Mouse (Mus musculus) forebrain, postnatal 0 days (tissue): ENCODE results near the gene Dpep2nb. TPM values are rescaled to one million over a fixed set of nuclear protein-coding genes. Genes with fewer than 3 reads are reported as not detected.
A peak's percentile ranks its signal among the peaks of the same experiment; 100 is the strongest.

Experiments
- ATAC-seq: fragments of 200-750 bp; cut with Nextera tagmentation; 2 replicates; pipeline ENCODE4 v1.8.0; 2017; ENCODE audit warnings: mild to moderate bottlenecking, moderate library complexity
- DNase-seq: peaks from one replicate; pipeline ENCODE4 v3.0.0-alpha.2; 2015
- H3K27ac ChIP-seq: fragments of 300-500 bp; sonication (generic); 2 replicates; pipeline ENCODE4 v1.5.1; 2014; ENCODE audit warnings: low read depth, mild to moderate bottlenecking, antibody characterized with exemption, low read length, moderate library complexity, mixed read lengths
- H3K27me3 ChIP-seq: fragments of 300-500 bp; sonication (generic); 2 replicates; pipeline ENCODE4 v1.6.1; 2014; ENCODE audit warnings: mild to moderate bottlenecking, low read length, mixed read lengths; ENCODE audit not compliant: insufficient read depth
- H3K36me3 ChIP-seq: fragments of 300-500 bp; sonication (generic); 2 replicates; pipeline ENCODE4 v1.6.1; 2014; ENCODE audit warnings: mild to moderate bottlenecking, moderate library complexity; ENCODE audit not compliant: insufficient read depth
- H3K4me1 ChIP-seq: fragments of 300-500 bp; sonication (generic); 2 replicates; pipeline ENCODE4 v1.6.1; 2014; ENCODE audit warnings: antibody characterized with exemption; ENCODE audit not compliant: insufficient read depth
- H3K4me2 ChIP-seq: fragments of 300-500 bp; sonication (generic); 2 replicates; pipeline ENCODE4 v1.6.1; 2014; ENCODE audit warnings: low read depth, mild to moderate bottlenecking, moderate library complexity
- H3K4me3 ChIP-seq: fragments of 300-500 bp; sonication (generic); 2 replicates; pipeline ENCODE4 v1.5.1; 2014; ENCODE audit warnings: low read depth, low read length, mixed read lengths
- H3K9ac ChIP-seq: fragments of 300-500 bp; sonication (generic); 2 replicates; pipeline ENCODE4 v1.6.1; 2014; ENCODE audit warnings: mild to moderate bottlenecking
- H3K9me3 ChIP-seq: fragments of 300-500 bp; sonication (generic); 2 replicates; pipeline ENCODE4 v1.6.1; 2016; ENCODE audit warnings: low read length
- CTCF ChIP-seq: sonication (generic); IDR thresholded peaks from 2 replicates; pipeline ENCODE4 v1.5.1; 2016; ENCODE audit warnings: antibody characterized with exemption, control low read depth, low read depth
- WGBS: fragments of 180-500 bp; shearing (Covaris S2); extraction: QIAGEN DNeasy Blood & Tissue Kit; methylation state at CpG from one replicate; pipeline ENCODE4 v1.1.7; 2014; 5-methylcytosine and 5-hydroxymethylcytosine counted together
- polyA plus RNA-seq: library from polyadenylated mRNA; unstranded; fragments of >200 nt; fragmentation: Nextera tagmentation; extraction: Ambion mirVana; gene quantifications from 2 replicates; pipeline ENCODE4 v1.2.1, GENCODE M21; 2015
- total RNA-seq: library from RNA; depleted of rRNA; stranded (reverse); fragments of >200 nt; gene quantifications from 2 replicates; pipeline ENCODE4 v1.2.3, GENCODE M21; 2014

Gene Dpep2nb
- total and polyA plus RNA-seq, 2 experiments from 2014 or later: not detected

DNA sequence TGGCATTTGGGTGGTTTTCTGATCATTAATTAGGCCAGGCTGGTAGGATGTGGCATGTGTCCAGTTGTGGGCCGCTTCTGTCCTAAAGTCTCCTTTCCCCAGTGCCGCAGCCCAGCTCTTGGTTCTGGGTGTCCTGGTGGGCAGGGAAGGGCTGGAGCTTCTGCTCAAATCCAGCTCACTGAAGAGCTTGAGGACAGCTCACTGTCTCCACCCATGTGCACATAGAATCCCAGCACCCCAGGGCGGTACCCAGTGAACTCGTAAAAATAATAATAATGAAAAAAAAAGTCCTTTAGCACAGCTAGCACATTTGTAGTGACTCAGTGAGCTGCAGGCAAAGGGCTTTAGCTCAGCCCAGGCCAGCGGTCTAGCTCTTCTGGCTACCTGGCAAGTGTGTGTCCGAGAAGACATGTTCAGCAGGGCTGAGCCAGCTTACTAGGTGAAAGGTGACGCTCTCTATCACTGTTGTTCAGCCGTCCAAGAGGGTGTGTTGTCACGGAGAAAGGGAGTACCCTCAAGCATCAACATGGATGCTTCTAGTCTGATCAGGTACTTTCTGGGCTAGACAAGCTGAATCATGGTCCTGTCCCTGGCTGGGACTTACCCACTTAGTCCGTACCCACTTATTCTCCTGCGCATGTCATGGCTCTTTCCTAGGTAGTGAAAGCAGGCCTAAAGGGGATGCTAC is 41.2 kb upstream of the Dpep2nb start:
- DNase-seq (no peak), ATAC-seq (no peak)
- WGBS: 92% methylated on average over 11 of the region's 11 CpGs
- Histone ChIP-seq H3K9ac (no peak overlapping the region), H3K9me3 (no peaks in the 10 kb centered on the region), H3K36me3 (peaks cover 23% of the 10 kb centered on the region), H3K4me1 (no peaks in the 10 kb centered on the region), H3K4me3 (no peak overlapping the region), H3K27me3 (no peaks in the 10 kb centered on the region), H3K4me2 (no peak overlapping the region), H3K27ac (no peak overlapping the region)
- TF ChIP-seq CTCF: no peak

DNA sequence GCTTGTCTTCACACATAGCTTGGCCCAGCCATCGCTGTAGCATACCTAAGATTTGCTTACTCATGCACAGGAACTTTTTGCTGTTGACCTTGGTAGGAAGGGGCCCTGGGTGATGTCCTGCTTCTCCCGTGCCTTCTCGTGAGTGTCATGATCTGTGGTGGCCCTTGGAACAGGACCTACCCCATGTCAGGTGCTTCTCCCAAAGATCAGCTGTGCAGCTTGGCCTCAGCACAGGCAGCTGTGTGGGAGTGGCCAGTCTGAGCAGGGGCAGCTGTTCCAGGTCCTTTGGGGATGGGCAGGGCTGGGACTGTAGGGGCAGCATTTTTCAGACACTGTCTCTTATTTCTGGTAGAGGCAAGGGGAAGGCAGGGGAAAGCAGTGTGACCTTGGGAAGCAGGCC is 38.4 kb upstream of the Dpep2nb start:
- H3K27ac ChIP-seq: no peak overlapping the region
- no peaks in the 10 kb centered on the region for H3K9me3 ChIP-seq
- no peaks in the 10 kb centered on the region for H3K4me1 ChIP-seq
- ATAC-seq: no peak
- H3K27me3 ChIP-seq: no peaks in the 10 kb centered on the region
- H3K4me2 ChIP-seq: no peak overlapping the region
- 89% methylated on average over 3 of the region's 3 CpGs for WGBS
- no peak overlapping the region for H3K4me3 ChIP-seq
- no peak overlapping the region for H3K9ac ChIP-seq
- no peak for DNase-seq
- TF ChIP-seq CTCF: no peak
- peaks cover 20% of the 10 kb centered on the region for H3K36me3 ChIP-seq

DNA sequence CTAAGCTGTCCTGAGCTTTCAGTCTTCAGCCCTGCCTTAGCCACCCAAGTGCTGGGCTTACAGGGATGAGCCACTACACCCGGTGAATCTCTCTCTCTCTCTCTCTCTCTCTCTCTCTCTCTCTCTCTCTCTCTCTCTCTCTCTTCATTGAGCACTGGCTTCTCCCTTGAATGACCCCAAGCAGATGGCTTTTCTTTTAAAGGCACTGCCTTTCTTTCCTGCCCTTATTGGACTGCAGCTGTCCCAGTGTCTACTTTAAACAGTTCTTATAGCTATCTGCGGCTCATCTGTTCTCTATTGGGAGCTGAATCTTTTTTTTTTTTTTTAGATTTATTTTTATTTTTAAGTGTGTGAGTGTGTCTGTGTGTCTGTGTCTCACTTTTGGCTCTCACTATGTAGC is 37.3 kb upstream of the Dpep2nb start:
- ATAC-seq: no peak
- Histone ChIP-seq H3K27me3 (no peaks in the 10 kb centered on the region), H3K9ac (no peak overlapping the region), H3K9me3 (no peaks in the 10 kb centered on the region), H3K27ac (no peak overlapping the region), H3K4me2 (no peak overlapping the region), H3K36me3 (peaks cover 22% of the 10 kb centered on the region), H3K4me1 (no peaks in the 10 kb centered on the region), H3K4me3 (no peak overlapping the region)
- 81% methylated on average over 2 of the region's 2 CpGs for WGBS
- TF ChIP-seq CTCF: no peak
- DNase-seq: no peak

DNA sequence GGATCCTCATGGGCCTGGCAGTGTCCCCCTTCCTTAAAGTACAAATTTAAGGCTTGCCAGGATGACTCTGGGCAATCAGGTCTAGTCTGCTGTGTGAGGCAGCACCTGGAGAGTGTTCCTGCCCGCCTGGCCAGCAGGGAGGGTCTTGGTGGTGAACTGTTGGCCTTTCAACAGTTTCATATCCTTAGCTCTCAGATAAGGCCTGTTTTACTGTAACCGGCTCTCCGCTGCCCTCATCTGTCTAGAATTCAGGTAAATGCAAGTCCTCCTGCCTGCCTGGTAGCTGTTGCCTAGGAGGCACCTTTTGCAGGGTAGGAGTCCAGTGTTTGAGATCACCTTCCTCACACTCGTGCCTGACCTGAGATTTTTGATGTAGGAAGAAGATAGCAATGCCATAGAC is 34.4 kb upstream of the Dpep2nb start:
- TF ChIP-seq CTCF: no peak
- no peaks in the 10 kb centered on the region for H3K9me3 ChIP-seq
- DNase-seq (no peak), ATAC-seq (no peak)
- no peak overlapping the region for H3K4me2 ChIP-seq
- no peak overlapping the region for H3K9ac ChIP-seq
- no peak overlapping the region for H3K4me3 ChIP-seq
- peaks cover 20% of the 10 kb centered on the region for H3K36me3 ChIP-seq
- H3K27me3 ChIP-seq: no peaks in the 10 kb centered on the region
- H3K4me1 ChIP-seq: no peaks in the 10 kb centered on the region
- 82% methylated on average over 4 of the region's 4 CpGs for WGBS
- H3K27ac ChIP-seq: no peak overlapping the region

DNA sequence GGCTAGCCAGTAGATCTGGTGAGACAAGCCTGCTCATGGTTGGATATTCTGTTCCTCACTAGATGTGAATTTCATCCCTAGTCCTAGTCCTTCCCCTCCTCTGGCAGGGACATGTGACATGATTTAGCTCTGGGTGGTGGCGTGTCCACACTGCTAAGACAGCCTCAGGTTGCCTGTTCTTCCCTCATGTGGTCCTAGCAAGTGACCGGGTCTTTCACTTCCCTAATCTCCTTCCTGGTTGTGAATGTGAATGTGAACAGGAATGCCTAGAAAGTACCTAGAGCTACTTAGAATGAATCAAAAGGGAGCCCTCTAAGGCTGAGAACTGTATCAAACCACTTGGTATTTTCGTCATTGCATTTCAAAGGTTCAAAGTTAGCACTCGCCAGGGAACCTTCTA is 33.8 kb upstream of the Dpep2nb start:
- Histone ChIP-seq H3K4me1 (no peaks in the 10 kb centered on the region), H3K36me3 (peaks cover 15% of the 10 kb centered on the region), H3K9ac (no peak overlapping the region), H3K4me3 (no peak overlapping the region), H3K27ac (no peak overlapping the region), H3K27me3 (no peaks in the 10 kb centered on the region), H3K9me3 (no peaks in the 10 kb centered on the region), H3K4me2 (no peak overlapping the region)
- no peak for TF ChIP-seq CTCF
- WGBS: 83% methylated on average over 4 of the region's 4 CpGs
- DNase-seq (no peak), ATAC-seq (no peak)

DNA sequence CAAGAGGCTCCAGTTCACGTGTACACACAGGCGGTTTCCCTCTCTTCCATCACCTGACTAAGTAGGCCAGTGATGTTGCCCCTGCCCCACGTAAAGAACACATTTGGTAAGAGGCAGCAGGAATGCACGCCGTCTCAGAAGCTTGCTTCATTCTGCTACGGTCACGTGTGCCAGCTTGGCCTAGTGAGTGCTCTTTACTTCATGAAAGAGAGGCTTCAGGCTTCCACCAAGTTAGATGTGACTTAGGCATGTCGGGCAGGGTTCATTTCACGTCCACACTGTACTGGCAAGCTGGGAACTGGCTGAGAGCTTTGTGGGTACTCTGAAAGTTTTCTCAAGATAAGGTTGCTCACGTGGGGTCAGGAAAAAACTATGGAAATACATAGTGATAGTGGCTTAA is 32.9 kb upstream of the Dpep2nb start:
- no peak for ATAC-seq
- peaks cover 15% of the 10 kb centered on the region for H3K36me3 ChIP-seq
- WGBS: 91% methylated on average over 10 of the region's 10 CpGs
- H3K4me1 ChIP-seq: no peaks in the 10 kb centered on the region
- no peak overlapping the region for H3K9ac ChIP-seq
- DNase-seq: no peak
- H3K27ac ChIP-seq: no peak overlapping the region
- no peak overlapping the region for H3K4me2 ChIP-seq
- no peak for TF ChIP-seq CTCF
- H3K27me3 ChIP-seq: no peaks in the 10 kb centered on the region
- H3K9me3 ChIP-seq: no peaks in the 10 kb centered on the region
- no peak overlapping the region for H3K4me3 ChIP-seq

DNA sequence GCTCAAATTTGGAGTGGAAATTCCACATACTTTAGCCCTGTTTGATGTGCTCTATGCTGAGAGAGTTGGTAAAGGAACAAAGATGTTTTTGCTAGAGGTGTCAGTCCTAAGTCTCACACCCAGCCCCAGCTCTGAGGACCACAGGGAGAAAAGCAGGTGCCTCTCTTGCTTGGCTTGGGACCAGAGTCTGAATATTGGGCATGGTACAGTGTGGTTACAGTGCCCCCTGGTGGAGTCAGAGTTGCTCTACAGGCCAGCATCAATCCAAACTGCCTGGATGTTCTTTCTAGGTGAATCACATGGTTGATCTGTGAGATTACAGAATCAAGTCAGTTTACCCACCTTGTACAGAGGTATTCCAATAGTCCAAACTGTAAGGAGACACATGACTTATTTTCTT is 16.7 kb upstream of the Dpep2nb start:
- H3K9ac ChIP-seq: no peak overlapping the region
- H3K27ac ChIP-seq: no peak overlapping the region
- no peak overlapping the region for H3K4me2 ChIP-seq
- peak; percentile 95 for TF ChIP-seq CTCF
- H3K9me3 ChIP-seq: no peaks in the 10 kb centered on the region
- no peak overlapping the region for H3K4me3 ChIP-seq
- ATAC-seq: peak; percentile 71
- DNase-seq: peak; percentile 89
- no peaks in the 10 kb centered on the region for H3K4me1 ChIP-seq
- H3K36me3 ChIP-seq: peaks cover 25% of the 10 kb centered on the region
- no peaks in the 10 kb centered on the region for H3K27me3 ChIP-seq

DNA sequence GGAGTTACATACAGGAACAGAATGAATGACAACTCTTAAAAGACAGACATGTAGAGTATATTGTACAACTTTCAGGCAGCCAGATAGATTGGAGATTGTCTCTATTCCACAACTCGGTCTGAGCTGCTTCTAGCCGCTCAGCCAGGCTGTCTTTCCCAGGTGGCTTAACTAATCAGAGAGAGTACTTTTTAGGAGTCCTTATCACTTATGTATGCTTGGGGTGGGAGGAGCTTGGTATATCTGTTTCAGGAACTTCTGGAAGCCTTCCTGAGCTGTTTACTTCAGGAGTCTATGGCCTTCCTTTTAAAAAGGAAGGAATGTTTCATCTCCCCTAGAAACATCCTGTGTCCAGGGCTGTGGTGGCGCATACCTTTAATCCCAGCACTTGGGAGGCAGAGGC is 12.3 kb upstream of the Dpep2nb start:
- Histone ChIP-seq H3K36me3 (peaks cover 16% of the 10 kb centered on the region), H3K4me2 (no peak overlapping the region), H3K27me3 (no peaks in the 10 kb centered on the region), H3K4me3 (no peak overlapping the region), H3K4me1 (no peaks in the 10 kb centered on the region), H3K27ac (no peak overlapping the region), H3K9ac (no peak overlapping the region), H3K9me3 (no peaks in the 10 kb centered on the region)
- no peak for ATAC-seq
- 92% methylated on average over 3 of the region's 3 CpGs for WGBS
- TF ChIP-seq CTCF: no peak
- DNase-seq: no peak
